Mouse (Mus musculus) kidney, postnatal 0 days (tissue): ENCODE measurements at regions not wholly inside any gene's neighbourhood (a gene's known extent, or its start where the extent isn't known, plus 50 kb on each side); places are given as distances from the start of the nearest gene placed in this dataset.

Source experiments
- ATAC-seq: fragments of 200-750 bp; cut with Nextera tagmentation; replicated peaks from 2 replicates; pipeline ENCODE4 v1.8.0; 2017; ENCODE audit warnings: low read depth, moderate number of reproducible peaks, moderate TSS enrichment, moderate library complexity; ENCODE audit not compliant: low FRiP score
- DNase-seq: peaks from one replicate; pipeline ENCODE4 v3.0.0-alpha.2; 2016; ENCODE audit warnings: low spot score
- H3K27ac ChIP-seq: fragments of 300-500 bp; sonication (generic); 2 replicates; pipeline ENCODE4 v1.5.1; 2014; ENCODE audit warnings: mild to moderate bottlenecking
- H3K27me3 ChIP-seq: fragments of 300-500 bp; sonication (generic); 2 replicates; pipeline ENCODE4 v1.6.1; 2014; ENCODE audit warnings: low read length, mixed read lengths; ENCODE audit not compliant: insufficient read depth
- H3K36me3 ChIP-seq: fragments of 300-500 bp; sonication (generic); 2 replicates; pipeline ENCODE4 v1.6.1; 2014; ENCODE audit warnings: low read length, mixed read lengths; ENCODE audit not compliant: insufficient read depth
- H3K4me1 ChIP-seq: fragments of 300-500 bp; sonication (generic); replicated peaks from 2 replicates; pipeline ENCODE4 v1.6.1; 2014; ENCODE audit warnings: antibody characterized with exemption, low read length, mixed read lengths; ENCODE audit not compliant: insufficient read depth
- H3K4me2 ChIP-seq: fragments of 300-500 bp; sonication (generic); 2 replicates; pipeline ENCODE4 v1.6.1; 2014; ENCODE audit warnings: mild to moderate bottlenecking, low read length, moderate library complexity, mixed read lengths
- H3K4me3 ChIP-seq: fragments of 300-500 bp; sonication (generic); replicated peaks from 2 replicates; pipeline ENCODE4 v1.5.1; 2014; ENCODE audit warnings: low read depth, low read length
- H3K9ac ChIP-seq: fragments of 300-500 bp; sonication (generic); 2 replicates; pipeline ENCODE4 v1.6.1; 2014; ENCODE audit warnings: low read depth, low read length
- H3K9me3 ChIP-seq: fragments of 300-500 bp; sonication (generic); replicated peaks from 2 replicates; pipeline ENCODE4 v1.6.1; 2016; ENCODE audit warnings: low read length, inconsistent platforms, mixed read lengths
- CTCF ChIP-seq: IDR thresholded peaks from 2 replicates; pipeline ENCODE4 v1.5.1; 2016; ENCODE audit warnings: antibody characterized with exemption, low read depth, mild to moderate bottlenecking, moderate library complexity
- WGBS: fragments of 180-500 bp; shearing (Covaris S2); extraction: QIAGEN DNeasy Blood & Tissue Kit; methylation state at CpG from one replicate; pipeline ENCODE4 v1.1.7; 2014; 5-methylcytosine and 5-hydroxymethylcytosine counted together

DNA sequence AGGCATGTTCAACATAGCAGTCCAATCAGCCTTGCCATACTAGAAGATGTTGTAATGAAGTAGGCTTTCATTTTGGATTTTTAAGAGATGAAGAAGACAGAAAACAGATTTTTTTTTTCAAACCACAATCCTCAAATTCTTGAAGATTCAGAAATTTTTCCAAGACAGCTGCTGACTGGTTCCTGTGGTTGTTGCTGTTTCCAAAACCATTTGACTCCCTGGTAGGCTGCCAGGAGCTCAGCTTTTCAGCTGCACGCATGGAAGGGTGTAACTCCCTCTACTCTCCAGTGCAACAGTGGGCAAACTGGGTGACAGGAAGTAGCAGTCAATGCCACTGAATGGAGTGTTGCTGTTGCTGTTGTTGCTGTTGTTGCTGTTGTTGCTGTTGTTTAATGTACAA is 72.4 kb upstream of the Tsc22d2 start:
- H3K36me3 ChIP-seq = no peaks in the 10 kb centered on the region
- H3K27me3 ChIP-seq = no peaks in the 10 kb centered on the region
- TF ChIP-seq CTCF = no peak
- no peak for DNase-seq
- H3K9ac ChIP-seq = no peak overlapping the region
- no peak overlapping the region for H3K27ac ChIP-seq
- 69% methylated on average over 1 of the region's 1 CpGs for WGBS
- H3K4me1 ChIP-seq = no peaks in the 10 kb centered on the region
- no peak overlapping the region for H3K4me3 ChIP-seq
- H3K9me3 ChIP-seq = no peaks in the 10 kb centered on the region
- no peak for ATAC-seq
- no peak overlapping the region for H3K4me2 ChIP-seq

DNA sequence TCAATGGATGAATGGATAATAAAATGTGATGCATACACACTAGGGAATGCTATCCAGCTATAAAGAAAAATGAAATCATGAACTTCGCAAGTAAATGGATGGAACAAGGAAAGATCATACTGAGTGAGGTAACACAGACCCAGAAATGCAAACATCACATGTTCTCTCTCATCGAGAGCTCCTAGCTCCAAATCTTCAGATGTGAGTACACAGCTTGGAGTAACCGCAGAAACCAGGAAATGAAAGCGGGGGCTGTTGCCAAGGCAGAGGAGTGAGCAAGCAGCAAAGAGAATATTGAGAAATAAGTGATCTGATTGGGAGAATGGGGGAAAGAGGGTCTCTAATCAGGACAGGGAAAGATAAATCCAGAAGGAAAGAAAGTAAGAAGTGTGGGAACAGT is 52.0 kb upstream of the Tsc22d2 start:
- ATAC-seq (no peak), DNase-seq (no peak)
- Histone ChIP-seq H3K9ac (no peak overlapping the region), H3K36me3 (no peaks in the 10 kb centered on the region), H3K4me1 (no peaks in the 10 kb centered on the region), H3K27me3 (no peaks in the 10 kb centered on the region), H3K4me2 (no peak overlapping the region), H3K4me3 (no peak overlapping the region), H3K27ac (no peak overlapping the region), H3K9me3 (no peaks in the 10 kb centered on the region)
- no peak for TF ChIP-seq CTCF
- WGBS = 83% methylated on average over 4 of the region's 4 CpGs

DNA sequence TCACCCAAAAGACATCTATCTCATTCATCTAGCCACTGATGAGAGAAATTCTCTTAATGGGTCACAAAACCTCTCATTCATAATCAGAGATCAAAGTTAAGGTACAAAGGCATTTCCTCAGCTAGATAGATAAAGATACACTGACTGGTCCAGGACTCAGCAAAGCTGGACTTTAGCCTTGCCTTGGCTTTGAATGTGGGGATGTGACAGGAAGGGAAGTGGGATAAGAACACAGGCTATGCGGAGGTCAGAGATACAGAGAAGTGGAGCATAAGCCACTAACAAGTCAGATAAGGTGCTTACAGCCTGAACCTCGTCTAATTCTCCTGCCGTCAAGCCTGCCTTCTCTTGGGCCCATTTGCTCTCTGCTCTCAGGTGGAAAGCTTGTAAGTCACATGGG is 50.0 kb upstream of the Tsc22d2 start:
- no peak for TF ChIP-seq CTCF
- DNase-seq (no peak), ATAC-seq (no peak)
- Histone ChIP-seq H3K9me3 (no peaks in the 10 kb centered on the region), H3K27ac (no peak overlapping the region), H3K27me3 (no peaks in the 10 kb centered on the region), H3K9ac (no peak overlapping the region), H3K36me3 (no peaks in the 10 kb centered on the region), H3K4me3 (no peak overlapping the region), H3K4me1 (no peaks in the 10 kb centered on the region), H3K4me2 (no peak overlapping the region)
- WGBS = 87% methylated on average over 3 of the region's 3 CpGs
